Mouse (Mus musculus): ENCODE measurements at regions not wholly inside any gene's neighbourhood (a gene's known extent, or its start where the extent isn't known, plus 50 kb on each side); places are given as distances from the start of the nearest gene placed in this dataset.

DNA sequence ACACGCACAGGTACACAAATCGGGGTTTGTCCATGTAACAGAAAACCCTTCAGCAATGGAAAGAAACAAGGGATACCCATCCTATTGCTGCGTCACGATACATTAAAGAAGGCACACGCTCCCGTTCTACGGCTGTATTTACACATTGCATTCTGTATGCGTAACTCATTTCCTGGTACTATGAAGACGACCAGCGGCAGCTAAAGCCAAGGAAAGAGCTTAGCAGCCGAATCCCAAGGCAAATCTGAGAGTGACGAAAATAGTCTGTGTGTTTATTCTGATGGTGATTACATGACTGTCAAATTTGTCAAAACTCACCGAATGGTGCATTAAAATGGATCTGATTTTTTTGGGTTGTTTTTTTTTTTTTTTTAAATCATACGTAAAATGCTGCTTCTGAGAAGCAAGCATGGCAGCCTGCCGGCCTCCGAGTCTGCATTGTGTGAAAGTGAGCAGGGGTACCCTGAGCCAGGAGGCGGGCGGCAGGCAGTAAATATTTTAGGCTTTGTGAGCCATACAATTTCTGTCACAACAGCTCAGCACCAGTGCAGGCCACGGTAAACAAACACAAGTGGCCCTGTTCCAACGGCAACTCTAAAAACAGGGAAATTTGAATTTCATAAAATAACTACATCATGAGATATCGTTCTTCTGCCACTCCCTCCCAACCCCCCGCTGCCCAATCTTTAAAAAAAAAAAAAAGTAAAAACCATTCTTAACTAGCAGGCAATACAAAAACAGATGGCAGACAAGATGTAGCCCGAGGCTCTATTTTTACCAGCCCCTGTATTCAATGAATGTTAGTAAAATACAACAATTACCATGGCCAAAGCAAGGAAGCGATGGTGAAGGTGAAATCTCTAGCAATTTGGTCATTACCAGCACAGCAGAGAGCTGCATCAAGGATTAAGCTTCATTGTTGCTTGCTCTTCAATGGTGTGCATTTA, 164.2 kb upstream of the Kit start:
- TF ChIP-seq POLR2A (IDR thresholded peaks at IDR 0.05; ENCODE audit: borderline replicate concordance, extremely low read depth, insufficient read depth, insufficient read length, poor library complexity, severe bottlenecking) = no peak
- TF ChIP-seq CTCF (IDR thresholded peaks at IDR 0.05; ENCODE audit: borderline replicate concordance, extremely low read depth, insufficient read depth, insufficient read length) = no peak

Measured in brain, embryonic 14.5 days (tissue).